Mouse (Mus musculus): Measurements from ENCODE around the gene Aldh1a7. TPM values are rescaled to one million over a fixed set of nuclear protein-coding genes. Genes with fewer than 3 reads are reported as not detected.

The Aldh1a7 gene
- polyA plus RNA-seq, 1 experiment from 2014 or later = 3.3 TPM

Other genes starting within 250 kb of the Aldh1a7 start
- 2.1 and 2.7 TPM in 2 replicates for gene Aldh1a1, start 234.8 kb downstream of the Aldh1a7 start, polyA plus RNA-seq (2015; fragmentation: Nextera tagmentation; extraction: Ambion mirVana)
- gene Tmc1, start 226.6 kb upstream of the Aldh1a7 start, polyA plus RNA-seq (2015; fragmentation: Nextera tagmentation; extraction: Ambion mirVana) = 0.05 TPM in 1 of 2 replicates, not detected in the other

Data from heart, embryonic 13.5 days (tissue).